Comparison of ENCODE assay signal across 8 mouse cellular contexts in the genomic region with DNA sequence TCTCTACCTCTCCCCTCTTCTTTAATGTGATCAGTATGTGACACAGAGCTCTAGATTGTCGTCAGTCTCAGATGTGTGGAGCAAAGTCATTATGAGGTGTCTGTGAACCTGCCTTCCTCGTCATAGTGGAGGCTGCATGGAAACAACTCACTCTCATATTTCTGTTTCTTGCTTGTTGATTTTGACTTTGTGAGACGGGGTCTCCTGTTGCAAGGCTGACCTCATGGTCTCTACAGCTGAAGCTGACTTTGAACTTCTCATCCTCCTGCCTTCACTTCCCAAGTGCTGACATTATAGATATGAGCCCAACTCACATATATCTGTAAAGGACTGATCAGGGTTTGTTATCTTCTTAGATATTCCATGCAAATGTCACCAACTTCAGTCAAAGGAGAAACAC. TPM values are rescaled to one million over a fixed set of nuclear protein-coding genes. Genes with fewer than 3 reads are reported as not detected.
A peak's percentile ranks its signal among the peaks of the same experiment; 100 is the strongest.
DNase-seq lines count a peak whose midpoint lies in the region; ATAC-seq and TF ChIP-seq lines count a peak whose summit lies in the region.
"Had no signal": no experiment of that assay in that cellular context is flagged by ENCODE, and none has a peak within 500 bp of the region (broad histone marks: within the 10 kb centered on the region; RNA-seq: fewer than 3 reads in every experiment).

No protein-coding gene starts in this region.

- no peaks in the 10 kb centered on the region for H3K9me3 ChIP-seq in forebrain, embryonic 14.5 days (replicated peaks; ENCODE audit: control insufficient read depth, low read length)
- no peaks in the 10 kb centered on the region for H3K9me3 ChIP-seq in limb, embryonic 11.5 days (ENCODE audit: control insufficient read depth, low read length)
- H3K9me3 ChIP-seq in neural tube, embryonic 15.5 days (replicated peaks), result no peaks in the 10 kb centered on the region

- no peak for ATAC-seq in forebrain, embryonic 14.5 days
- no peak for ATAC-seq in limb, embryonic 11.5 days (ENCODE audit: insufficient number of reproducible peaks, low FRiP score, low TSS enrichment, low read depth)
- ATAC-seq in neural tube, embryonic 15.5 days (ENCODE audit: low FRiP score), result no peak

- no peaks in the 10 kb centered on the region; the same call in 1 of the 2 replicates for H3K4me1 ChIP-seq in lung, adult 2 months (ENCODE audit: control insufficient read depth, insufficient read depth, low read length)
- H3K4me1 ChIP-seq in forebrain, embryonic 14.5 days (ENCODE audit: control insufficient read depth, insufficient read depth, low read length), result 0 out of 2 replicates have a peak, but pooled peaks cover 2% of the 10 kb centered on the region
- H3K4me1 ChIP-seq in limb, embryonic 11.5 days (ENCODE audit: control insufficient read depth, insufficient read depth, low read length), result no peaks in the 10 kb centered on the region
- peaks cover 20% of the 10 kb centered on the region for H3K4me1 ChIP-seq in neural tube, embryonic 15.5 days

- no peak for DNase-seq in lung, adult 2 months
- DNase-seq in lung, adult 18-20 months, result no peak
- no peak for DNase-seq in forebrain, embryonic 14.5 days (ENCODE audit: low spot score)
- no peak for DNase-seq in limb, embryonic 11.5 days (ENCODE audit: low spot score)
- DNase-seq in embryo, embryonic 11 days, result no peak
- DNase-seq in thymus, postnatal 25 days, result no peak

- H3K27ac ChIP-seq in forebrain, embryonic 14.5 days (ENCODE audit: low read depth, low read length), result no peak overlapping the region
- no peak overlapping the region for H3K27ac ChIP-seq in limb, embryonic 11.5 days (replicated peaks; ENCODE audit: low read depth, low read length)
- no peak overlapping the region for H3K27ac ChIP-seq in neural tube, embryonic 15.5 days (replicated peaks)

- TF ChIP-seq CTCF in lung, adult 2 months (IDR thresholded peaks at IDR 0.05; ENCODE audit: insufficient read depth, low read length), result no peak

- H3K9ac ChIP-seq in forebrain, embryonic 14.5 days (ENCODE audit: low read length), result peak overlapping the region; percentile 66; the same call in 1 of the 2 replicates
- no peak overlapping the region for H3K9ac ChIP-seq in limb, embryonic 11.5 days (ENCODE audit: low read length)
- peak overlapping the region; percentile 61; the same call in 1 of the 2 replicates for H3K9ac ChIP-seq in neural tube, embryonic 15.5 days (replicated peaks)

- 59% methylated on average over 3 of the region's 3 CpGs for WGBS in lung, adult 2 months
- 58% methylated on average over 3 of the region's 3 CpGs for WGBS in forebrain, embryonic 14.5 days
- 37% methylated on average over 3 of the region's 3 CpGs for WGBS in limb, embryonic 11.5 days
- WGBS in neural tube, embryonic 15.5 days, result 62% methylated on average over 3 of the region's 3 CpGs

- H3K4me2 ChIP-seq in forebrain, embryonic 14.5 days (ENCODE audit: low read length), result peak overlapping the region; percentile 64
- H3K4me2 ChIP-seq in limb, embryonic 11.5 days (ENCODE audit: low read depth, severe bottlenecking), result peak overlapping the region; percentile 64
- peak overlapping the region; percentile 71 for H3K4me2 ChIP-seq in neural tube, embryonic 15.5 days

- H3K4me3 ChIP-seq in lung, adult 2 months (replicated peaks; ENCODE audit: extremely low read depth, low read depth, low read length), result peak overlapping the region; percentile 70
- peak overlapping the region; percentile 47 for H3K4me3 ChIP-seq in forebrain, embryonic 14.5 days (ENCODE audit: low read depth, low read length)
- H3K4me3 ChIP-seq in limb, embryonic 11.5 days (ENCODE audit: low read depth, low read length), result peak overlapping the region; percentile 49
- H3K4me3 ChIP-seq in neural tube, embryonic 15.5 days (replicated peaks), result peak overlapping the region; percentile 56

- no peaks in the 10 kb centered on the region for H3K27me3 ChIP-seq in forebrain, embryonic 14.5 days (replicated peaks; ENCODE audit: control insufficient read depth, insufficient read depth, low read length)
- H3K27me3 ChIP-seq in limb, embryonic 11.5 days (ENCODE audit: control insufficient read depth, insufficient read depth, low read length), result no peaks in the 10 kb centered on the region
- H3K27me3 ChIP-seq in neural tube, embryonic 15.5 days (replicated peaks), result no peaks in the 10 kb centered on the region

- H3K36me3 ChIP-seq in forebrain, embryonic 14.5 days (ENCODE audit: control insufficient read depth, insufficient read depth, low read length), result no peaks in the 10 kb centered on the region
- no peaks in the 10 kb centered on the region for H3K36me3 ChIP-seq in limb, embryonic 11.5 days (ENCODE audit: control insufficient read depth, insufficient read depth, low read length)
- H3K36me3 ChIP-seq in neural tube, embryonic 15.5 days, result no peaks in the 10 kb centered on the region

- TF ChIP-seq POLR2A in lung, adult 2 months (IDR thresholded peaks at IDR 0.05; ENCODE audit: borderline replicate concordance, extremely low read depth, low read depth, low read length), result no peak

RNA-seq across cellular contexts. Expression of gene Btn1a1, which starts 16.9 kb away (rescaled TPM):
- not detected in 2 replicates for polyA plus RNA-seq in lung, adult 2 months (2012; rRNA removed)
- 0.22 TPM in 1 of 2 replicates, not detected in the other for polyA plus RNA-seq in forebrain, embryonic 14.5 days (2014; fragmentation: Nextera tagmentation; extraction: Ambion mirVana)
- polyA plus RNA-seq in limb, embryonic 11.5 days (2014; fragmentation: Nextera tagmentation; extraction: Ambion mirVana), result not detected in 2 replicates
- polyA plus RNA-seq in neural tube, embryonic 15.5 days (2015; fragmentation: Nextera tagmentation; extraction: Ambion mirVana), result 0.15 TPM in 1 of 2 replicates, not detected in the other
- polyA plus RNA-seq: kidney, adult 2 months had no signal

RNA-seq across cellular contexts. Expression of gene Abt1, which starts 25.1 kb away (rescaled TPM):
- polyA plus RNA-seq in lung, adult 2 months (2012; rRNA removed), result 2.7 and 3.3 TPM in 2 replicates
- polyA plus RNA-seq in forebrain, embryonic 14.5 days (2014; fragmentation: Nextera tagmentation; extraction: Ambion mirVana), result 12.9 and 13.8 TPM in 2 replicates
- polyA plus RNA-seq in limb, embryonic 11.5 days (2014; fragmentation: Nextera tagmentation; extraction: Ambion mirVana), result 16.3 and 17.4 TPM in 2 replicates
- polyA plus RNA-seq in neural tube, embryonic 15.5 days (2015; fragmentation: Nextera tagmentation; extraction: Ambion mirVana), result 9.3 and 10.3 TPM in 2 replicates

RNA-seq across cellular contexts. Expression of gene Btn2a2, which starts 39.9 kb away (rescaled TPM):
- not detected in 2 replicates for polyA plus RNA-seq in lung, adult 2 months (2012; rRNA removed)
- 0.10 TPM in 1 of 2 replicates, not detected in the other for polyA plus RNA-seq in forebrain, embryonic 14.5 days (2014; fragmentation: Nextera tagmentation; extraction: Ambion mirVana)
- 1.3 and 2.2 TPM in 2 replicates for polyA plus RNA-seq in limb, embryonic 11.5 days (2014; fragmentation: Nextera tagmentation; extraction: Ambion mirVana)
- polyA plus RNA-seq in neural tube, embryonic 15.5 days (2015; fragmentation: Nextera tagmentation; extraction: Ambion mirVana), result 0.14 and 0.22 TPM in 2 replicates
- polyA plus RNA-seq: kidney, adult 2 months had no signal
